Mouse (Mus musculus) CD8-positive naive resting alpha-beta T cell, adult 2 months (primary cell): ENCODE results near the gene Gal3st2c.
"Not testable (repeated sequence)": the region's sequence is repeated elsewhere in the genome, so short reads cannot be mapped to it uniquely, and the experiment has no call there.

Source experiments
- DNase-seq, 2 experiments: peaks; one replicate each; pipeline ENCODE4 v3.0.0; 2022; ENCODE audit warnings: low read depth in 2 of 2, low spot score in 2 of 2

The Gal3st2c gene

GRCm38 (mm10) chr1:94045559-94045958, 55.2 kb downstream of the Gal3st2c start:
- DNase-seq: no peak

- no peak for DNase-seq
These were observed 56.2 kb downstream of the Gal3st2c start for GRCm38 (mm10) chr1:94046544-94046943.

- no peak for DNase-seq
These were observed 60.8 kb downstream of the Gal3st2c start for GRCm38 (mm10) chr1:94051104-94051503.

- peak in 1 of 2 experiments; percentile 19 for DNase-seq
These were observed 62.1 kb downstream of the Gal3st2c start, which contains the start of gene Pdcd1 for GRCm38 (mm10) chr1:94052373-94052772. Pdcd1 (minus strand) TSS chr1:94052553.

- no peak for DNase-seq
These were observed 63.4 kb downstream of the Gal3st2c start for GRCm38 (mm10) chr1:94053530-94054216.

GRCm38 (mm10) chr1:94054481-94054880, 64.2 kb downstream of the Gal3st2c start:
- no peak for DNase-seq

GRCm38 (mm10) chr1:94055966-94056365, 65.7 kb downstream of the Gal3st2c start:
- no peak for DNase-seq

GRCm38 (mm10) chr1:94057401-94057800, 67.1 kb downstream of the Gal3st2c start:
- DNase-seq: no peak

- not testable (repeated sequence) for DNase-seq
These were observed 68.0 kb downstream of the Gal3st2c start for GRCm38 (mm10) chr1:94058281-94058680.
